Mouse (Mus musculus): ENCODE measurements around the gene Olfr346.

DNA sequence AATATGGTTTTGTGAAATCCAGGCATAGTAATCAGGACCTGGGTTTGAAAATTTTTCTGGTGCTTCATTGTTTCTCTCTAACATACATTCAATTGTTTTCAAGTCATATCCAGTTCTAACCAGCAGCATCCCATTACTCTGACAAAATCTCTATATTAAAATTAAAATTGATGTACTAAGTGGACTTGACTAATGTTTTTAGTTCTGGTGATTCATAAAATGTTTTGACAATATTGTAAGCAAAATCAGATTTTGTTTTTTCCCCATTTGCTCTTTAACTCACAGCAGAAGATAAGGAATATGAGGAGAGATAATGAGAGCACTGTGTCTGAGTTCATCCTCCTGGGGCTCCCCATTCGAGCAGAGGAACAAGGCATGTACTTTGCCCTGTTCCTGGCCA, 45.8 kb upstream of the Olfr346 start, which contains the start of gene Olfr345:
- TF ChIP-seq CTCF (IDR thresholded peaks at IDR 0.05; ENCODE audit: extremely low read depth, insufficient read depth, low read length): no peak
- no peak for TF ChIP-seq POLR2A (IDR thresholded peaks at IDR 0.05; ENCODE audit: extremely low read depth, insufficient read depth, low read length)

Measured in cortical plate, adult 2 months (tissue).